Mouse (Mus musculus): ENCODE data around the gene Samd4b.

Samd4b gene

GRCm38 (mm10) chr7:28377190-28378065 is 220.5 kb downstream of the Samd4b start:
- no peak for DNase-seq (ENCODE audit: low spot score)

GRCm38 (mm10) chr7:28376011-28376771 is 221.8 kb downstream of the Samd4b start:
- DNase-seq (ENCODE audit: low spot score): peak; percentile 76

- peak; percentile 91 for DNase-seq (ENCODE audit: low spot score)
Measured at GRCm38 (mm10) chr7:28375176-28375921, 222.6 kb downstream of the Samd4b start.

- no peak for DNase-seq (ENCODE audit: low spot score)
Measured at GRCm38 (mm10) chr7:28374647-28375046, 223.3 kb downstream of the Samd4b start.

- no peak for DNase-seq (ENCODE audit: low spot score)
Measured at GRCm38 (mm10) chr7:28373891-28374495, 224.0 kb downstream of the Samd4b start.

GRCm38 (mm10) chr7:28373131-28373581 is 224.8 kb downstream of the Samd4b start:
- DNase-seq (ENCODE audit: low spot score): peak; percentile 90

GRCm38 (mm10) chr7:28372251-28373108 is 225.5 kb downstream of the Samd4b start, which contains the start of gene Plekhg2:
TSS of gene Plekhg2 (minus strand) at chr7:28372599.
- DNase-seq (ENCODE audit: low spot score): peak; percentile 97

GRCm38 (mm10) chr7:28371514-28371989 is 226.4 kb downstream of the Samd4b start:
- peak; percentile 76 for DNase-seq (ENCODE audit: low spot score)

GRCm38 (mm10) chr7:28370977-28371513 is 226.9 kb downstream of the Samd4b start:
- no peak for DNase-seq (ENCODE audit: low spot score)

- DNase-seq (ENCODE audit: low spot score): no peak
Measured at GRCm38 (mm10) chr7:28370051-28370450, 227.9 kb downstream of the Samd4b start.

GRCm38 (mm10) chr7:28368276-28368920 is 229.5 kb downstream of the Samd4b start:
- DNase-seq (ENCODE audit: low spot score): no peak

- no peak for DNase-seq (ENCODE audit: low spot score)
Measured at GRCm38 (mm10) chr7:28367663-28368275, 230.2 kb downstream of the Samd4b start.

GRCm38 (mm10) chr7:28362441-28363060 is 235.4 kb downstream of the Samd4b start:
- no peak for DNase-seq (ENCODE audit: low spot score)

- DNase-seq (ENCODE audit: low spot score): no peak
Measured at GRCm38 (mm10) chr7:28361647-28362341, 236.2 kb downstream of the Samd4b start.

GRCm38 (mm10) chr7:28360291-28360690 is 237.7 kb downstream of the Samd4b start:
- no peak for DNase-seq (ENCODE audit: low spot score)

- no peak for DNase-seq (ENCODE audit: low spot score)
Measured at GRCm38 (mm10) chr7:28359854-28360253, 238.1 kb downstream of the Samd4b start.

- DNase-seq (ENCODE audit: low spot score): no peak
Measured at GRCm38 (mm10) chr7:28358431-28358830, 239.5 kb downstream of the Samd4b start.

- DNase-seq (ENCODE audit: low spot score): peak; percentile 55
Measured at GRCm38 (mm10) chr7:28357984-28358383, 240.0 kb downstream of the Samd4b start.
